Mouse (Mus musculus): ENCODE measurements around the gene Ikzf2. TPM values are rescaled to one million over a fixed set of nuclear protein-coding genes. Genes with fewer than 3 reads are reported as not detected.
A peak's percentile ranks its signal among the peaks of the same experiment; 100 is the strongest.

The Ikzf2 gene
- polyA plus RNA-seq, 1 experiment from 2014 or later, result 4.2 TPM

- Histone ChIP-seq H3K36me3 (ENCODE audit: control insufficient read depth, insufficient read depth, low read length) (no peaks in the 10 kb centered on the region), H3K4me1 (ENCODE audit: control insufficient read depth, insufficient read depth, low read length) (no peaks in the 10 kb centered on the region), H3K27me3 (replicated peaks; ENCODE audit: control insufficient read depth, insufficient read depth, low read length) (no peaks in the 10 kb centered on the region), H3K4me2 (ENCODE audit: low read depth, low read length) (no peak overlapping the region), H3K27ac (replicated peaks; ENCODE audit: low read depth, low read length) (no peak overlapping the region), H3K9ac (ENCODE audit: low read depth, low read length) (no peak overlapping the region), H3K4me3 (ENCODE audit: low read depth, low read length) (no peak overlapping the region), H3K9me3 (ENCODE audit: control insufficient read depth, low read length) (no peaks in the 10 kb centered on the region)
- no peak for DNase-seq (ENCODE audit: low spot score)
- 72% methylated on average over 5 of the region's 5 CpGs for WGBS
- no peak for ATAC-seq (ENCODE audit: low read depth)
These were observed 30.8 kb downstream of the Ikzf2 start for GRCm38 (mm10) chr1:69656047-69656782.

GRCm38 (mm10) chr1:69655368-69655767 is 31.7 kb downstream of the Ikzf2 start:
- no peak overlapping the region for H3K9ac ChIP-seq (ENCODE audit: low read depth, low read length)
- DNase-seq (ENCODE audit: low spot score) (no peak), ATAC-seq (ENCODE audit: low read depth) (no peak)
- H3K27ac ChIP-seq (replicated peaks; ENCODE audit: low read depth, low read length), result no peak overlapping the region
- H3K4me1 ChIP-seq (ENCODE audit: control insufficient read depth, insufficient read depth, low read length), result no peaks in the 10 kb centered on the region
- WGBS, result 75% methylated on average over 5 of the region's 5 CpGs
- H3K4me3 ChIP-seq (ENCODE audit: low read depth, low read length), result no peak overlapping the region
- H3K4me2 ChIP-seq (ENCODE audit: low read depth, low read length), result no peak overlapping the region
- H3K9me3 ChIP-seq (ENCODE audit: control insufficient read depth, low read length), result no peaks in the 10 kb centered on the region
- no peaks in the 10 kb centered on the region for H3K36me3 ChIP-seq (ENCODE audit: control insufficient read depth, insufficient read depth, low read length)
- no peaks in the 10 kb centered on the region for H3K27me3 ChIP-seq (replicated peaks; ENCODE audit: control insufficient read depth, insufficient read depth, low read length)

- Histone ChIP-seq H3K4me3 (ENCODE audit: low read depth, low read length) (no peak overlapping the region), H3K27me3 (replicated peaks; ENCODE audit: control insufficient read depth, insufficient read depth, low read length) (no peaks in the 10 kb centered on the region), H3K9me3 (ENCODE audit: control insufficient read depth, low read length) (no peaks in the 10 kb centered on the region), H3K4me2 (ENCODE audit: low read depth, low read length) (no peak overlapping the region), H3K9ac (ENCODE audit: low read depth, low read length) (no peak overlapping the region), H3K27ac (replicated peaks; ENCODE audit: low read depth, low read length) (no peak overlapping the region), H3K4me1 (ENCODE audit: control insufficient read depth, insufficient read depth, low read length) (no peaks in the 10 kb centered on the region), H3K36me3 (ENCODE audit: control insufficient read depth, insufficient read depth, low read length) (no peaks in the 10 kb centered on the region)
- WGBS, result 31% methylated on average over 1 of the region's 1 CpGs
- DNase-seq (ENCODE audit: low spot score), result no peak
- no peak for ATAC-seq (ENCODE audit: low read depth)
These were observed 32.1 kb downstream of the Ikzf2 start for GRCm38 (mm10) chr1:69654955-69655354.

- no peak overlapping the region for H3K9ac ChIP-seq (ENCODE audit: low read depth, low read length)
- ATAC-seq (ENCODE audit: low read depth) (no peak), DNase-seq (ENCODE audit: low spot score) (no peak)
- no peaks in the 10 kb centered on the region for H3K27me3 ChIP-seq (replicated peaks; ENCODE audit: control insufficient read depth, insufficient read depth, low read length)
- WGBS, result 78% methylated on average over 2 of the region's 2 CpGs
- H3K9me3 ChIP-seq (ENCODE audit: control insufficient read depth, low read length), result no peaks in the 10 kb centered on the region
- no peak overlapping the region for H3K27ac ChIP-seq (replicated peaks; ENCODE audit: low read depth, low read length)
- H3K4me1 ChIP-seq (ENCODE audit: control insufficient read depth, insufficient read depth, low read length), result no peaks in the 10 kb centered on the region
- H3K4me2 ChIP-seq (ENCODE audit: low read depth, low read length), result no peak overlapping the region
- H3K4me3 ChIP-seq (ENCODE audit: low read depth, low read length), result no peak overlapping the region
- H3K36me3 ChIP-seq (ENCODE audit: control insufficient read depth, insufficient read depth, low read length), result no peaks in the 10 kb centered on the region
These were observed 33.6 kb downstream of the Ikzf2 start for GRCm38 (mm10) chr1:69653419-69653818.

- no peak for ATAC-seq (ENCODE audit: low read depth)
- 86% methylated on average over 4 of the region's 4 CpGs for WGBS
- no peaks in the 10 kb centered on the region for H3K36me3 ChIP-seq (ENCODE audit: control insufficient read depth, insufficient read depth, low read length)
- no peaks in the 10 kb centered on the region for H3K27me3 ChIP-seq (replicated peaks; ENCODE audit: control insufficient read depth, insufficient read depth, low read length)
- no peak overlapping the region for H3K9ac ChIP-seq (ENCODE audit: low read depth, low read length)
- H3K9me3 ChIP-seq (ENCODE audit: control insufficient read depth, low read length), result no peaks in the 10 kb centered on the region
- no peak overlapping the region for H3K4me2 ChIP-seq (ENCODE audit: low read depth, low read length)
- no peaks in the 10 kb centered on the region; the same call in 1 of the 2 replicates for H3K4me1 ChIP-seq (ENCODE audit: control insufficient read depth, insufficient read depth, low read length)
- no peak overlapping the region for H3K27ac ChIP-seq (replicated peaks; ENCODE audit: low read depth, low read length)
- DNase-seq (ENCODE audit: low spot score), result no peak
- H3K4me3 ChIP-seq (ENCODE audit: low read depth, low read length), result no peak overlapping the region
These were observed 43.9 kb downstream of the Ikzf2 start for GRCm38 (mm10) chr1:69643138-69643537.

GRCm38 (mm10) chr1:69641986-69642385 is 45.1 kb downstream of the Ikzf2 start:
- 68% methylated on average over 6 of the region's 6 CpGs for WGBS
- Histone ChIP-seq H3K36me3 (ENCODE audit: control insufficient read depth, insufficient read depth, low read length) (no peaks in the 10 kb centered on the region), H3K9me3 (ENCODE audit: control insufficient read depth, low read length) (no peaks in the 10 kb centered on the region), H3K9ac (ENCODE audit: low read depth, low read length) (no peak overlapping the region), H3K4me2 (ENCODE audit: low read depth, low read length) (no peak overlapping the region), H3K27me3 (replicated peaks; ENCODE audit: control insufficient read depth, insufficient read depth, low read length) (no peaks in the 10 kb centered on the region), H3K4me1 (ENCODE audit: control insufficient read depth, insufficient read depth, low read length) (no peaks in the 10 kb centered on the region; the same call in none of the 2 replicates), H3K4me3 (ENCODE audit: low read depth, low read length) (no peak overlapping the region), H3K27ac (replicated peaks; ENCODE audit: low read depth, low read length) (no peak overlapping the region)
- DNase-seq (ENCODE audit: low spot score), result no peak
- ATAC-seq (ENCODE audit: low read depth), result peak; percentile 15; the same call in 1 of the 2 replicates

GRCm38 (mm10) chr1:69638321-69638720 is 48.7 kb downstream of the Ikzf2 start:
- 65% methylated on average over 8 of the region's 8 CpGs for WGBS
- peak overlapping the region; percentile 30 for H3K4me2 ChIP-seq (ENCODE audit: low read depth, low read length)
- peak; percentile 67; the same call in 1 of the 2 replicates for ATAC-seq (ENCODE audit: low read depth)

GRCm38 (mm10) chr1:69637907-69638306 is 49.1 kb downstream of the Ikzf2 start:
- Histone ChIP-seq H3K9ac (ENCODE audit: low read depth, low read length) (no peak overlapping the region), H3K9me3 (ENCODE audit: control insufficient read depth, low read length) (no peaks in the 10 kb centered on the region), H3K4me3 (ENCODE audit: low read depth, low read length) (no peak overlapping the region), H3K27me3 (replicated peaks; ENCODE audit: control insufficient read depth, insufficient read depth, low read length) (no peaks in the 10 kb centered on the region), H3K27ac (replicated peaks; ENCODE audit: low read depth, low read length) (no peak overlapping the region), H3K4me1 (ENCODE audit: control insufficient read depth, insufficient read depth, low read length) (no peaks in the 10 kb centered on the region; the same call in none of the 2 replicates), H3K36me3 (ENCODE audit: control insufficient read depth, insufficient read depth, low read length) (no peaks in the 10 kb centered on the region), H3K4me2 (ENCODE audit: low read depth, low read length) (peak overlapping the region; percentile 30)
- peak; percentile 81 for DNase-seq (ENCODE audit: low spot score)
- 25% methylated on average over 3 of the region's 3 CpGs for WGBS
- ATAC-seq (ENCODE audit: low read depth), result peak; percentile 79; the same call in 1 of the 2 replicates

More at GRCm38 (mm10) chr1:69638321-69638720, 48.7 kb downstream of the Ikzf2 start:
- Histone ChIP-seq H3K27ac (replicated peaks; ENCODE audit: low read depth, low read length) (no peak overlapping the region), H3K4me3 (ENCODE audit: low read depth, low read length) (no peak overlapping the region), H3K9ac (ENCODE audit: low read depth, low read length) (no peak overlapping the region), H3K9me3 (ENCODE audit: control insufficient read depth, low read length) (no peaks in the 10 kb centered on the region), H3K27me3 (replicated peaks; ENCODE audit: control insufficient read depth, insufficient read depth, low read length) (no peaks in the 10 kb centered on the region), H3K36me3 (ENCODE audit: control insufficient read depth, insufficient read depth, low read length) (no peaks in the 10 kb centered on the region), H3K4me1 (ENCODE audit: control insufficient read depth, insufficient read depth, low read length) (no peaks in the 10 kb centered on the region; the same call in none of the 2 replicates)
- DNase-seq (ENCODE audit: low spot score), result peak; percentile 45

- 92% methylated on average over 2 of the region's 2 CpGs for WGBS
- no peak overlapping the region for H3K27ac ChIP-seq (replicated peaks; ENCODE audit: low read depth, low read length)
- no peaks in the 10 kb centered on the region for H3K36me3 ChIP-seq (ENCODE audit: control insufficient read depth, insufficient read depth, low read length)
- H3K4me1 ChIP-seq (ENCODE audit: control insufficient read depth, insufficient read depth, low read length), result no peaks in the 10 kb centered on the region; the same call in none of the 2 replicates
- no peak overlapping the region for H3K9ac ChIP-seq (ENCODE audit: low read depth, low read length)
- ATAC-seq (ENCODE audit: low read depth), result no peak
- no peak overlapping the region for H3K4me3 ChIP-seq (ENCODE audit: low read depth, low read length)
- H3K4me2 ChIP-seq (ENCODE audit: low read depth, low read length), result no peak overlapping the region
- no peaks in the 10 kb centered on the region for H3K27me3 ChIP-seq (replicated peaks; ENCODE audit: control insufficient read depth, insufficient read depth, low read length)
- no peak for DNase-seq (ENCODE audit: low spot score)
- no peaks in the 10 kb centered on the region for H3K9me3 ChIP-seq (ENCODE audit: control insufficient read depth, low read length)
These were observed 52.8 kb downstream of the Ikzf2 start for GRCm38 (mm10) chr1:69634259-69634658.

Measured in embryonic facial prominence, embryonic 14.5 days (tissue).